Mouse (Mus musculus) layer of hippocampus, postnatal 36 days (tissue): ENCODE measurements around the gene Klhl9. TPM values are rescaled to one million over a fixed set of nuclear protein-coding genes. Genes with fewer than 3 reads are reported as not detected.
"Not testable (repeated sequence)": the region's sequence is repeated elsewhere in the genome, so short reads cannot be mapped to it uniquely, and the experiment has no call there.

ENCODE experiments used
- DNase-seq, 2 experiments: peaks; one replicate each; pipeline ENCODE4 v3.0.0; 2022
- total RNA-seq, 2 experiments: library from RNA; stranded (reverse); gene quantifications; 2 replicates each; pipeline ENCODE4 v1.2.3; 2021

Gene Klhl9
- 100 to 1,000 TPM; 105 to 112 TPM for total RNA-seq

GRCm38 (mm10) chr4:88721791-88722721 is at the start of gene Klhl9, which contains the start of gene Gm26566:
Gene Klhl9, minus strand, starts transcription at chr4:88722465.
Gene Gm26566, plus strand, starts transcription at chr4:88721805.
- peak; percentile 86 to 89 for DNase-seq

GRCm38 (mm10) chr4:88763384-88764018 is 41.2 kb upstream of the Klhl9 start:
- DNase-seq: peak; percentile 29 to 37

- not testable (repeated sequence) for DNase-seq
Observed at GRCm38 (mm10) chr4:88762341-88762740, 40.1 kb upstream of the Klhl9 start.

GRCm38 (mm10) chr4:88761776-88762175 is 39.5 kb upstream of the Klhl9 start:
- DNase-seq: peak; percentile 48 to 70

GRCm38 (mm10) chr4:88760431-88760830 is 38.2 kb upstream of the Klhl9 start:
- peak; percentile 45 to 60 for DNase-seq

GRCm38 (mm10) chr4:88759610-88760268 is 37.5 kb upstream of the Klhl9 start, which contains the start of gene Gm13283:
Gene Gm13283, plus strand, starts transcription at chr4:88760119.
- DNase-seq: not testable (repeated sequence)

- DNase-seq: not testable (repeated sequence)
Observed at GRCm38 (mm10) chr4:88758751-88759150, 36.5 kb upstream of the Klhl9 start.

GRCm38 (mm10) chr4:88757628-88758031 is 35.4 kb upstream of the Klhl9 start:
- peak; percentile 95 for DNase-seq

GRCm38 (mm10) chr4:88756581-88757513 is 34.6 kb upstream of the Klhl9 start:
- DNase-seq: not testable (repeated sequence)

- peak; percentile 71 to 72 for DNase-seq
Observed at GRCm38 (mm10) chr4:88754818-88755340, 32.6 kb upstream of the Klhl9 start, which contains the start of gene Gm13271. Gene Gm13271, plus strand, starts transcription at chr4:88754868.

GRCm38 (mm10) chr4:88749926-88750325 is 27.7 kb upstream of the Klhl9 start:
- no peak for DNase-seq

GRCm38 (mm10) chr4:88744207-88744606 is 21.9 kb upstream of the Klhl9 start:
- DNase-seq: no peak

GRCm38 (mm10) chr4:88742771-88743371 is 20.6 kb upstream of the Klhl9 start:
- DNase-seq: no peak

- DNase-seq: no peak
Observed at GRCm38 (mm10) chr4:88741426-88741825, 19.2 kb upstream of the Klhl9 start.

GRCm38 (mm10) chr4:88739036-88739435 is 16.8 kb upstream of the Klhl9 start:
- DNase-seq: no peak

- DNase-seq: no peak
Observed at GRCm38 (mm10) chr4:88738480-88738879, 16.2 kb upstream of the Klhl9 start.

- no peak for DNase-seq
Observed at GRCm38 (mm10) chr4:88727324-88727723, 5.1 kb upstream of the Klhl9 start.

GRCm38 (mm10) chr4:88726727-88727126 is 4.5 kb upstream of the Klhl9 start:
- DNase-seq: no peak

- DNase-seq: no peak
Observed at GRCm38 (mm10) chr4:88723497-88724090, 1.3 kb upstream of the Klhl9 start.

- DNase-seq: no peak
Observed at GRCm38 (mm10) chr4:88718715-88719114, 3.5 kb downstream of the Klhl9 start.
